In the genomic region with DNA sequence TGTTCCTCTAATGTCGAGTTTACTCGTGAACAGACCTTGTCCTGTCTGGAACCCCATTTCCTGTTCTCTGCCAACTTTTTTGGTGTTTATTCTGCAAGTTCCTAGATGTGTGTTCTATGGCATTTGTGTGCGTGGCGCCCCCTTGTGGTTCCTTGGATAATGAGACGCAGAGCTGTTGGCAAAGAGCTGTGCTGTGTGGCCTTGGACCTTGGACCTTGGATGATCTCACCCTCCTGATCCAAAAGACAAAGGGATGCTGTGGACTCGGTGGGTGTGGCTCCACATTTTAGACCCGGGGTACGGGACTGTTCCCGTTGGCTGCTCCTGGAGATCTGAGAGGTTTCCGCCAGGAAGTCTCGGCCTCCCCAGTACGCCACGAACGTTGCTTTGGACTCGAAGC, we compare ENCODE assay signal across 9 mouse cellular contexts. TPM values are rescaled to one million over a fixed set of nuclear protein-coding genes. Genes with fewer than 3 reads are reported as not detected.
DNase-seq lines count a peak whose midpoint lies in the region; ATAC-seq and TF ChIP-seq lines count a peak whose summit lies in the region.
"Had no signal": no experiment of that assay in that cellular context is flagged by ENCODE, and none has a peak within 500 bp of the region (broad histone marks: within the 10 kb centered on the region; RNA-seq: fewer than 3 reads in every experiment).

Gene Defb36, plus strand, starts transcription at position 271 of the 400 bp plus-strand sequence.

- 68% methylated on average over 15 of the region's 15 CpGs for WGBS in heart, adult 2 months
- 83% methylated on average over 15 of the region's 15 CpGs for WGBS in midbrain, postnatal 0 days
- 85% methylated on average over 15 of the region's 15 CpGs for WGBS in midbrain, embryonic 16.5 days

- peak; percentile 69 for TF ChIP-seq CTCF in heart, adult 2 months (IDR thresholded peaks at IDR 0.05)
- TF ChIP-seq CTCF in midbrain, postnatal 0 days (IDR thresholded peaks at IDR 0.05) = peak; percentile 53

- H3K4me2 ChIP-seq in midbrain, postnatal 0 days (ENCODE audit: low read depth, low read length, poor library complexity, severe bottlenecking) = no peak within 1 kb of the TSS
- H3K4me2 ChIP-seq in midbrain, embryonic 16.5 days (ENCODE audit: low read length) = no peak within 1 kb of the TSS

- H3K9me3 ChIP-seq in midbrain, postnatal 0 days (ENCODE audit: low read length) = no peaks in the 10 kb centered on the region
- no peaks in the 10 kb centered on the region for H3K9me3 ChIP-seq in midbrain, embryonic 16.5 days (replicated peaks; ENCODE audit: control insufficient read depth, low read length, poor library complexity, severe bottlenecking)

- no peak within 1 kb of the TSS for H3K27ac ChIP-seq in heart, adult 2 months
- H3K27ac ChIP-seq in midbrain, postnatal 0 days (ENCODE audit: low read depth, low read length) = no peak within 1 kb of the TSS
- no peak within 1 kb of the TSS for H3K27ac ChIP-seq in midbrain, embryonic 16.5 days (ENCODE audit: low read length)

- no peak within 1 kb of the TSS for H3K9ac ChIP-seq in heart, adult 2 months (ENCODE audit: low read depth, low read length)
- no peak within 1 kb of the TSS for H3K9ac ChIP-seq in midbrain, postnatal 0 days (replicated peaks; ENCODE audit: low read length, poor library complexity, severe bottlenecking)
- no peak within 1 kb of the TSS for H3K9ac ChIP-seq in midbrain, embryonic 16.5 days (ENCODE audit: low read depth, low read length)

- TF ChIP-seq POLR2A in heart, adult 2 months (IDR thresholded peaks at IDR 0.05; ENCODE audit: insufficient read depth, low read depth, low read length) = no peak

- intact Hi-C loops in heart, adult 2 months (cut with DNase I) = loop anchor here (1.0 to 5.0 kb wide), 2 partner anchors 50 to 132 kb away; no protein-coding TSS in a partner anchor

- H3K4me1 ChIP-seq in heart, adult 2 months (ENCODE audit: control insufficient read depth, insufficient read depth, low read length) = no peaks in the 10 kb centered on the region
- H3K4me1 ChIP-seq in midbrain, postnatal 0 days (ENCODE audit: insufficient read depth, low read length) = no peaks in the 10 kb centered on the region
- no peaks in the 10 kb centered on the region for H3K4me1 ChIP-seq in midbrain, embryonic 16.5 days (ENCODE audit: control insufficient read depth, insufficient read depth, low read length)

- no peak within 1 kb of the TSS for H3K4me3 ChIP-seq in heart, adult 2 months
- no peak within 1 kb of the TSS for H3K4me3 ChIP-seq in midbrain, postnatal 0 days (ENCODE audit: low read depth, low read length)
- H3K4me3 ChIP-seq in midbrain, embryonic 16.5 days (ENCODE audit: low read depth, low read length) = no peak within 1 kb of the TSS

- no peaks in the 10 kb centered on the region for H3K79me2 ChIP-seq in heart, adult 2 months (replicated peaks; ENCODE audit: control insufficient read depth, insufficient read depth, low read length)

- no peak for ATAC-seq in midbrain, postnatal 0 days (ENCODE audit: low FRiP score)
- no peak for ATAC-seq in midbrain, embryonic 16.5 days

- no peaks in the 10 kb centered on the region for H3K27me3 ChIP-seq in heart, adult 2 months (ENCODE audit: control insufficient read depth, insufficient read depth, low read length)
- H3K27me3 ChIP-seq in midbrain, postnatal 0 days (ENCODE audit: insufficient read depth, low read length) = no peaks in the 10 kb centered on the region
- H3K27me3 ChIP-seq in midbrain, embryonic 16.5 days (ENCODE audit: control insufficient read depth, insufficient read depth, low read depth, low read length) = no peaks in the 10 kb centered on the region

- peak; percentile 20 to 47 for DNase-seq in heart, adult 2 months
- no peak for DNase-seq in heart, adult 9 months (ENCODE audit: low spot score in 2 of 2)
- peak; percentile 8 for DNase-seq in midbrain, postnatal 0 days (ENCODE audit: low spot score)
- DNase-seq in adrenal gland, adult 2 months = peak; percentile 79
- DNase-seq in kidney, postnatal 4 days = peak; percentile 63 to 74
- peak; percentile 26 for DNase-seq in yolk sac, embryonic 10.5 days (ENCODE audit: low spot score)
- DNase-seq in frontal cortex, postnatal 14 days (ENCODE audit: low spot score in 2 of 2) = no peak

- no peak for TF ChIP-seq EP300 in heart, adult 2 months (IDR thresholded peaks at IDR 0.05; ENCODE audit: insufficient read depth, low read depth, low read length)

- no peaks in the 10 kb centered on the region for H3K36me3 ChIP-seq in heart, adult 2 months (ENCODE audit: control insufficient read depth, insufficient read depth, low read length)
- no peaks in the 10 kb centered on the region for H3K36me3 ChIP-seq in midbrain, postnatal 0 days (ENCODE audit: insufficient read depth, low read length)
- H3K36me3 ChIP-seq in midbrain, embryonic 16.5 days (ENCODE audit: control insufficient read depth, insufficient read depth, low read length) = no peaks in the 10 kb centered on the region

RNA-seq across cellular contexts. Expression of gene Defb36, which starts in this region (rescaled TPM):
- not detected for total RNA-seq in heart, adult 2 months (2021)
- polyA plus RNA-seq in heart, adult 2 months (2012; rRNA removed) = not detected in 2 replicates
- not detected in 2 replicates for total RNA-seq in midbrain, postnatal 0 days (2014; rRNA removed)
- polyA plus RNA-seq in midbrain, postnatal 0 days (2015; fragmentation: Nextera tagmentation; extraction: Ambion mirVana) = not detected in 2 replicates
- polyA plus RNA-seq in midbrain, embryonic 16.5 days (2015; fragmentation: Nextera tagmentation; extraction: Ambion mirVana) = not detected in 2 replicates
- under 1 TPM in 1 of 2 experiments, not detected in 1; 0.73 TPM for total RNA-seq in adrenal gland, adult 2 months (2021)
- polyA plus RNA-seq in adrenal gland, adult 2 months (2012; rRNA removed) = 0.86 and 0.95 TPM in 2 replicates
- polyA plus RNA-seq: intestine, embryonic 14.5 days had no signal

Comparison
In these comparisons a context has a peak if more than half of its experiments do, and no peak if none do; other contexts are left out.
1. Peak in DNase-seq in heart, adult 2 months; RNA of the gene not detected or under 1 TPM.
2. Peak in DNase-seq in midbrain, postnatal 0 days; RNA of the gene not detected or under 1 TPM.
3. Peak in DNase-seq in adrenal gland, adult 2 months; RNA of the gene not detected or under 1 TPM.
4. DNase-seq: peak in kidney, postnatal 4 days (2 of 2) and yolk sac, embryonic 10.5 days (single experiment); none in heart, adult 9 months (0 of 2) and frontal cortex, postnatal 14 days (0 of 2).